Mouse (Mus musculus) megakaryocyte, embryonic 14.5 days (primary cell): Measurements from ENCODE around the gene Fam181a.

Source experiments
- FLI1 ChIP-seq: IDR thresholded peaks from 2 replicates; pipeline ENCODE4 v1.6.1; 2012; ENCODE audit warnings: low read length, inconsistent platforms, mixed read lengths
- GATA1 ChIP-seq: IDR thresholded peaks from 3 replicates; pipeline ENCODE4 v1.6.1; 2012; ENCODE audit warnings: mixed read lengths, low read length, inconsistent platforms, borderline replicate concordance

GRCm38 (mm10) chr12:103306720-103307119 is 4.1 kb upstream of the Fam181a start:
- no peak for TF ChIP-seq GATA1
- no peak for TF ChIP-seq FLI1
